In the genomic region with DNA sequence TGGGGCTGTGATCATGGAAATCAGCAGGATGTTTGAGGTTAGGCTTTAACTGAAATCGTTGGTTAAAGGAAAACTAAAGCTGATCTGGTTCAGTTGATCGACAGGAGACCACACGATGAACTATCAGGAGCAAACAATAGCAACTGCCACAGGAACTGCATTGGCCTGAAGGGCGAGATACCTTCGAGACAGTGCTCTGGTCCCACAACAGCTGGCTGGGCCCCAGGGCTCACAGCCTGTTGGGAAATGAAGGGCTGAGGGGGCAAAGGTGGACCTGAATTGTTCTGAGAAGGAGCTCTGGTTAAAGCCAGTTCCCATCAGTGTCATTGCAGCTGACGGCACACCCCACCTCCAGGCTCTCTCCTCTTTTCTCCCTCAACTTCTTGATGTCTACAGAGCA, we compare ENCODE assay signal across 10 mouse cellular contexts. TPM values are rescaled to one million over a fixed set of nuclear protein-coding genes. Genes with fewer than 3 reads are reported as not detected.
DNase-seq lines count a peak whose midpoint lies in the region; ATAC-seq and TF ChIP-seq lines count a peak whose summit lies in the region.
"Had no signal": no experiment of that assay in that cellular context is flagged by ENCODE, and none has a peak within 500 bp of the region (broad histone marks: within the 10 kb centered on the region; RNA-seq: fewer than 3 reads in every experiment).

No protein-coding gene starts in this region.

- no peak overlapping the region for H3K4me3 ChIP-seq in heart, postnatal 0 days (ENCODE audit: low read depth, low read length)
- H3K4me3 ChIP-seq in embryonic facial prominence, embryonic 12.5 days, result no peak overlapping the region
- no peak overlapping the region for H3K4me3 ChIP-seq in kidney, postnatal 0 days (replicated peaks; ENCODE audit: low read depth, low read length)
- H3K4me3 ChIP-seq in liver, embryonic 16.5 days (ENCODE audit: low read depth, low read length), result no peak overlapping the region

- no peaks in the 10 kb centered on the region for H3K36me3 ChIP-seq in heart, postnatal 0 days (replicated peaks; ENCODE audit: control insufficient read depth, insufficient read depth, low read length)
- no peaks in the 10 kb centered on the region for H3K36me3 ChIP-seq in embryonic facial prominence, embryonic 12.5 days
- H3K36me3 ChIP-seq in kidney, postnatal 0 days (ENCODE audit: insufficient read depth, low read length), result no peaks in the 10 kb centered on the region
- H3K36me3 ChIP-seq in liver, embryonic 16.5 days (ENCODE audit: control insufficient read depth, insufficient read depth), result no peaks in the 10 kb centered on the region

- H3K9me3 ChIP-seq in heart, postnatal 0 days (replicated peaks; ENCODE audit: control insufficient read depth, low read length), result no peaks in the 10 kb centered on the region
- H3K9me3 ChIP-seq in embryonic facial prominence, embryonic 12.5 days, result no peaks in the 10 kb centered on the region
- no peaks in the 10 kb centered on the region for H3K9me3 ChIP-seq in kidney, postnatal 0 days (replicated peaks; ENCODE audit: low read length)
- H3K9me3 ChIP-seq in liver, embryonic 16.5 days (replicated peaks; ENCODE audit: control insufficient read depth, low read length), result no peaks in the 10 kb centered on the region

- H3K27ac ChIP-seq in heart, postnatal 0 days (ENCODE audit: low read depth), result peak overlapping the region; percentile 70
- H3K27ac ChIP-seq in embryonic facial prominence, embryonic 12.5 days, result 0 out of 2 replicates have a peak overlapping the region, but pooled peaks have one; percentile 36
- peak overlapping the region; percentile 22; the same call in 1 of the 2 replicates for H3K27ac ChIP-seq in kidney, postnatal 0 days
- peak overlapping the region; percentile 56 for H3K27ac ChIP-seq in liver, embryonic 16.5 days (ENCODE audit: low read length)

- no peak for ATAC-seq in heart, postnatal 0 days (ENCODE audit: insufficient read depth, low read depth)
- no peak for ATAC-seq in embryonic facial prominence, embryonic 12.5 days (ENCODE audit: insufficient number of reproducible peaks, insufficient read depth, low FRiP score, low TSS enrichment)
- ATAC-seq in kidney, postnatal 0 days (replicated peaks; ENCODE audit: low FRiP score, low read depth), result no peak
- ATAC-seq in liver, embryonic 16.5 days (ENCODE audit: low read depth), result peak; percentile 59
- ATAC-seq: CD4-positive, CD25-positive, alpha-beta regulatory T cell, adult 4 months; lung, postnatal 0 days had no signal

- 67% methylated on average over 6 of the region's 6 CpGs for WGBS in heart, postnatal 0 days
- WGBS in embryonic facial prominence, embryonic 12.5 days, result 61% methylated on average over 6 of the region's 6 CpGs
- WGBS in kidney, postnatal 0 days, result 43% methylated on average over 6 of the region's 6 CpGs
- WGBS in liver, embryonic 16.5 days (ENCODE audit: insufficient replicate concordance), result 4% methylated on average over 6 of the region's 6 CpGs

- no peak overlapping the region for H3K9ac ChIP-seq in heart, postnatal 0 days (replicated peaks; ENCODE audit: low read depth, low read length)
- H3K9ac ChIP-seq in embryonic facial prominence, embryonic 12.5 days, result no peak overlapping the region
- H3K9ac ChIP-seq in kidney, postnatal 0 days (ENCODE audit: low read depth, low read length), result no peak overlapping the region
- no peak overlapping the region for H3K9ac ChIP-seq in liver, embryonic 16.5 days (ENCODE audit: low read depth, low read length)

- no peaks in the 10 kb centered on the region for H3K27me3 ChIP-seq in heart, postnatal 0 days (ENCODE audit: control insufficient read depth, insufficient read depth, low read length)
- no peaks in the 10 kb centered on the region for H3K27me3 ChIP-seq in embryonic facial prominence, embryonic 12.5 days
- H3K27me3 ChIP-seq in kidney, postnatal 0 days (ENCODE audit: insufficient read depth, low read length), result no peaks in the 10 kb centered on the region
- H3K27me3 ChIP-seq in liver, embryonic 16.5 days (ENCODE audit: control insufficient read depth, insufficient read depth, low read depth, low read length), result no peaks in the 10 kb centered on the region

- no peak overlapping the region for H3K4me2 ChIP-seq in heart, postnatal 0 days (ENCODE audit: low read depth, low read length)
- H3K4me2 ChIP-seq in embryonic facial prominence, embryonic 12.5 days (replicated peaks), result no peak overlapping the region
- no peak overlapping the region for H3K4me2 ChIP-seq in kidney, postnatal 0 days (ENCODE audit: low read length)
- H3K4me2 ChIP-seq in liver, embryonic 16.5 days (ENCODE audit: low read depth, low read length), result 0 out of 2 replicates have a peak overlapping the region, but pooled peaks have one; percentile 0

- no peak for TF ChIP-seq CTCF in heart, postnatal 0 days (IDR thresholded peaks at IDR 0.05; ENCODE audit: low read depth)
- TF ChIP-seq CTCF in kidney, postnatal 0 days (IDR thresholded peaks at IDR 0.05; ENCODE audit: low read depth), result no peak

- no peak for TF ChIP-seq EP300 in heart, postnatal 0 days (IDR thresholded peaks at IDR 0.05; ENCODE audit: low read depth)

- DNase-seq in heart, postnatal 0 days (ENCODE audit: low spot score), result no peak
- no peak for DNase-seq in heart, adult 8-10 months (ENCODE audit: low spot score)
- no peak for DNase-seq in kidney, postnatal 0 days (ENCODE audit: low spot score)
- DNase-seq in retina, postnatal 1 day, result no peak
- no peak for DNase-seq in right cerebral cortex, postnatal 4 days
- no peak for DNase-seq in lung, postnatal 4 days

- peaks cover 52% of the 10 kb centered on the region for H3K4me1 ChIP-seq in heart, postnatal 0 days (ENCODE audit: control insufficient read depth, insufficient read depth)
- peaks cover 46% of the 10 kb centered on the region for H3K4me1 ChIP-seq in embryonic facial prominence, embryonic 12.5 days
- H3K4me1 ChIP-seq in kidney, postnatal 0 days (replicated peaks; ENCODE audit: insufficient read depth, low read length), result peaks cover 45% of the 10 kb centered on the region
- H3K4me1 ChIP-seq in liver, embryonic 16.5 days (ENCODE audit: control insufficient read depth, low read depth, low read length), result peaks cover 54% of the 10 kb centered on the region

RNA-seq across cellular contexts. Expression of a gene that starts 52.5 kb away (rescaled TPM):
- 59.7 and 60.6 TPM in 2 replicates for total RNA-seq in heart, postnatal 0 days (2014; rRNA removed; ENCODE audit: low replicate concordance)
- polyA plus RNA-seq in heart, postnatal 0 days (2015; fragmentation: Nextera tagmentation; extraction: Ambion mirVana), result 11.8 TPM in 2 replicates
- 10 to 100 TPM; 38.5 to 48.2 (median 44.6) TPM for total RNA-seq in heart, adult 8-10 months (2022)
- 25.3 and 27.5 TPM in 2 replicates for polyA plus RNA-seq in embryonic facial prominence, embryonic 12.5 days (2016; fragmentation: Nextera tagmentation; extraction: Ambion mirVana)
- polyA plus RNA-seq in kidney, postnatal 0 days (2015; fragmentation: Nextera tagmentation; extraction: Ambion mirVana), result 10.5 and 10.8 TPM in 2 replicates
- 6.5 and 6.8 TPM in 2 replicates for polyA plus RNA-seq in liver, embryonic 16.5 days (2015; fragmentation: Nextera tagmentation; extraction: Ambion mirVana)
